ENCODE assay signal across 26 mouse cellular contexts in the genomic region with DNA sequence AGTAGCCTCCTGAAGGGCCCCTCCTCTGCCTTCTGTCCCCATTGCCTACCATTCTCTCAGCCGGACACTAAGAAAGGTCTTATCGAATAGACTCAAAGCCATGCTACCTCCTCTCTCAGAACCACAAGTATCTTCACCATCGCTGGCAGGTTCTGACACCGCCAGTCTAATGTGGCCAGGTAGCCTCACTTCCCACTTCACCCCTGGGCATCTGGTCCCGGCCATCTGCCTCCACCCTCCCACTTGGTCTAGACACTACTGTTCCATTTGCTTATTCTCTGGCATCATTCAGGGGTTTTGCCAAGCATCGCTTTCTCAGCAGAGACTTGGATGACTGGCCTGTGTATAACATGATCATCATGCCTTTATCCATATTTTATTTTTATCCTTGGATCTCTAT. TPM values are rescaled to one million over a fixed set of nuclear protein-coding genes. Genes with fewer than 3 reads are reported as not detected.
DNase-seq lines count a peak whose midpoint lies in the region; ATAC-seq lines count a peak whose summit lies in the region.
"Had no signal": no experiment of that assay in that cellular context is flagged by ENCODE, and none has a peak within 500 bp of the region (broad histone marks: within the 10 kb centered on the region; RNA-seq: fewer than 3 reads in every experiment).

No protein-coding gene starts in this region.

- DNase-seq in cerebellum, adult 18-20 months = peak; percentile 53 to 64
- DNase-seq in cerebellum, postnatal 4 days (ENCODE audit: low spot score in 2 of 2) = no peak
- DNase-seq in cerebellum, postnatal 10 days = peak; percentile 38 to 41
- DNase-seq in cerebellum, adult 11-12 months = no peak
- DNase-seq in cerebellum, postnatal 14 days = peak; percentile 32 to 37
- DNase-seq in heart, adult 18-20 months = no peak
- DNase-seq: adrenal gland, postnatal 10 days; adrenal gland, postnatal 36 days; B cell, adult 2 months; embryo, embryonic 11 days; gastrocnemius, postnatal 25 days; heart, adult 2 months; kidney, adult 2 months had no signal

- no peak overlapping the region for H3K4me3 ChIP-seq in heart, embryonic 11.5 days (ENCODE audit: low read depth, low read length)
- H3K4me3 ChIP-seq: embryonic facial prominence, embryonic 10.5 days; embryonic facial prominence, embryonic 13.5 days; erythroblast, embryonic 14.5 days; forebrain, embryonic 12.5 days; forebrain, embryonic 15.5 days; heart, adult 2 months; heart, embryonic 10.5 days; hindbrain, embryonic 12.5 days; hindbrain, embryonic 15.5 days had no signal

- no peaks in the 10 kb centered on the region for H3K9me3 ChIP-seq in heart, embryonic 11.5 days (replicated peaks; ENCODE audit: control insufficient read depth, low read length)
- H3K9me3 ChIP-seq: embryonic facial prominence, embryonic 10.5 days; embryonic facial prominence, embryonic 13.5 days; forebrain, embryonic 12.5 days; forebrain, embryonic 15.5 days; G1E; heart, embryonic 10.5 days; hindbrain, embryonic 12.5 days; hindbrain, embryonic 15.5 days had no signal

- H3K36me3 ChIP-seq in heart, embryonic 11.5 days (ENCODE audit: control insufficient read depth, insufficient read depth, low read length) = no peaks in the 10 kb centered on the region
- H3K36me3 ChIP-seq: embryonic facial prominence, embryonic 10.5 days; embryonic facial prominence, embryonic 13.5 days; forebrain, embryonic 12.5 days; forebrain, embryonic 15.5 days; heart, embryonic 10.5 days; hindbrain, embryonic 12.5 days; hindbrain, embryonic 15.5 days had no signal

- no peak overlapping the region for H3K9ac ChIP-seq in heart, embryonic 11.5 days (ENCODE audit: low read depth, low read length)
- H3K9ac ChIP-seq: embryonic facial prominence, embryonic 13.5 days; forebrain, embryonic 12.5 days; forebrain, embryonic 15.5 days; hindbrain, embryonic 12.5 days; hindbrain, embryonic 15.5 days had no signal

- no peak for ATAC-seq in heart, embryonic 11.5 days (replicated peaks; ENCODE audit: insufficient number of reproducible peaks, low FRiP score, low TSS enrichment)
- ATAC-seq: forebrain, embryonic 15.5 days; intestine, postnatal 0 days; Patski had no signal

- no peak overlapping the region for H3K27ac ChIP-seq in heart, embryonic 11.5 days (ENCODE audit: low read depth, low read length)
- H3K27ac ChIP-seq: embryonic facial prominence, embryonic 10.5 days; embryonic facial prominence, embryonic 13.5 days; forebrain, embryonic 12.5 days; forebrain, embryonic 15.5 days; heart, adult 2 months; heart, embryonic 10.5 days; hindbrain, embryonic 12.5 days; hindbrain, embryonic 15.5 days had no signal

- no peak overlapping the region for H3K4me2 ChIP-seq in heart, embryonic 11.5 days
- H3K4me2 ChIP-seq: embryonic facial prominence, embryonic 13.5 days; forebrain, embryonic 12.5 days; forebrain, embryonic 15.5 days; hindbrain, embryonic 12.5 days; hindbrain, embryonic 15.5 days had no signal

- H3K27me3 ChIP-seq in heart, embryonic 11.5 days (ENCODE audit: control insufficient read depth, insufficient read depth, low read length) = no peaks in the 10 kb centered on the region
- H3K27me3 ChIP-seq: CH12.LX; embryonic facial prominence, embryonic 13.5 days; forebrain, embryonic 12.5 days; forebrain, embryonic 15.5 days; hindbrain, embryonic 12.5 days; hindbrain, embryonic 15.5 days; Patski had no signal

- no peaks in the 10 kb centered on the region for H3K4me1 ChIP-seq in heart, embryonic 11.5 days (ENCODE audit: control insufficient read depth, insufficient read depth, low read length)
- H3K4me1 ChIP-seq: embryonic facial prominence, embryonic 13.5 days; heart, embryonic 10.5 days; hindbrain, embryonic 12.5 days had no signal

- WGBS in heart, embryonic 11.5 days (ENCODE audit: insufficient replicate concordance) = 91% methylated on average over 6 of the region's 6 CpGs

RNA-seq across cellular contexts. Expression of a gene that starts 57.1 kb away (rescaled TPM):
- total RNA-seq in heart, adult 18-20 months (2021) = 1 to 10 TPM; 4.5 to 5.7 TPM
- polyA plus RNA-seq in heart, embryonic 11.5 days (2014; fragmentation: Nextera tagmentation; extraction: Ambion mirVana) = 1.6 and 1.8 TPM in 2 replicates

Comparison
In these comparisons a context has a peak if more than half of its experiments do, and no peak if none do; other contexts are left out.
1. DNase-seq: peak in cerebellum, adult 18-20 months (2 of 2), cerebellum, postnatal 10 days (2 of 2) and cerebellum, postnatal 14 days (2 of 2); none in cerebellum, postnatal 4 days (0 of 2), cerebellum, adult 11-12 months (single experiment) and heart, adult 18-20 months (0 of 2).